Mouse (Mus musculus): ENCODE results near the gene Gm45234.
A peak's percentile ranks its signal among the peaks of the same experiment; 100 is the strongest.
"Not testable (repeated sequence)": the region's sequence is repeated elsewhere in the genome, so short reads cannot be mapped to it uniquely, and the experiment has no call there.

Gene Gm45234

DNA sequence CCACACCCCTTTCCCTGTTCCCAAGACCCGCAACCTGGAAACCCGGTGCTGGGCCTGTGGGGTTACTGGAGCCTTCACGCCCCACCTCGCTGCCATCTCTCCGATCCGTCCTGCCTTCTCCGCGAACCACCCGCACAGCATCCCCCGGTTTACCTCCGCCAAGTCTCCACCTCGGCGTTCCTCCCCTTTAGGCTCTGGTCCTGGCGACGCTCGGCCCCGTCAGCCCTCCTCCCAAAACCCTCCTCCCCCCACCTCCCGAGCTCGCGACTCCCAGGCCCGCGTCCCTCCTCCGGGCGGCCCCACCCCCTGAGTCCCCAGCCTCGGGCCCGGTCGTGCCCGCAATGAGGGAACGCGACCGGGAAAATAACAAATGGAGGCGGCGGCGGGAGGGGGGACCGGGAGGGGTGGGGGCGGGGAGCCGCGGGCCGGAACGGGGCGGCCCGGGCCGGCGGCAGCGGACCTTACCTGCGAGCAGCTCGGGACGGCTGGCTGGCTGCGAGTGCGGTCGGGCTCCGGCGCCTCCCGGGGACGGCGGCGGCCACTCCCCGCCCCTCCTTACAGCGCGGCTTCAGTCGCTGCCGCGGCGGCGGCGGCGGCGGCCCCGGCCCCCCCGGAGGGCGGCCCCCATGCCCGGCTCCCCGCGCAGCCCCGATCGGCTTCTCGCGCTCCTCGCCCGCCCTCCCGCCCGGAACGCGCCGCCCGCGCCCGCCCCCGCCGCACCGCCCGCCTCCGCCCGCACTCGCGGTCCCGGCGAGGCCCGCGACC, at the start of gene Gm45234, which contains the start of gene Atn1:
Gm45234 (minus strand) TSS at position 191 of the 765 bp plus-strand sequence.
Atn1 (minus strand) TSS at position 694 of the 765 bp plus-strand sequence.
- peak; percentile 75 for DNase-seq (ENCODE audit: low spot score)

GRCm38 (mm10) chr6:124804341-124804740, 48.5 kb upstream of the Gm45234 start:
- DNase-seq (ENCODE audit: low spot score) = no peak

GRCm38 (mm10) chr6:124803691-124804090, 47.9 kb upstream of the Gm45234 start:
- not testable (repeated sequence) for DNase-seq (ENCODE audit: low spot score)

DNA sequence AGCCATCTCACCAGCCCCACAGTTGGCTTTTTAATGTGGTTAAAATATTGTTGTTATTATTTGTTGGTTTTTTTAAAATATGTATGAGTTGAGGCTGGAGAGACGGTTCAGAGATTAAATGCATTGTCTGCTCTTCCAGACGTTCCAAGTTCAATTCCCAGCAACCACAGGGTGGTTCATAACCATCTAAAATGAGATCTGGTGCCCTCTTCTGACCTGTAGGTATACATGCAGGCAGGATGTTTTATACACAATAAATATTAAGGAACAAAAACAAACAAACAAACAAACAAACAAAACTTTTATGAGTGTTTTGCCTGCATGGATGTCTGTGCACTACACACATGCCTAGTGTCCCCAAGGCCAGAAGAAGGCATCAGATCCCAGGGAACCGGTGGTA, 47.2 kb upstream of the Gm45234 start:
- DNase-seq (ENCODE audit: low spot score) = no peak

- peak; percentile 40 for DNase-seq (ENCODE audit: low spot score)
Observed at GRCm38 (mm10) chr6:124802400-124802799, 46.6 kb upstream of the Gm45234 start.

- DNase-seq (ENCODE audit: low spot score) = no peak
Observed at GRCm38 (mm10) chr6:124796200-124796599, 40.4 kb upstream of the Gm45234 start.

DNA sequence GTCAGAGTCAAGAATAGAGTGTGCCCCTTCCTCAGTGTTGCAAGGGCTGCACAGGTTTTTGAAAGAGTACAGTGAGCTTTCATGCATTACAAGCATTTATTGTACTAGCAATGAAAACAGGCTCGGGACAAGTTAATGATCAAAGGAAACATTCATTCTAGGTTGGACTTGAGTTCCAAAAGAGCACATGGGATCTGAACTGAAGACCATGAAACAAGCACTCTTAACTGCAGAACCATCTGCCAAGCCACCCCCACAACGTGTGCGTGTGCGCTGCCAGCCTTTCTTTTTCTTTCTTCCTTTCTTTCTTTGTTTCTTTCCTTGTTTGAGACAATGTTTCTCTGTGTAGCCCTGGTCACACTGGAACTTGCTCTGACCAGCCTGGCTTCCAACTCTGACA, 40.0 kb upstream of the Gm45234 start:
- DNase-seq (ENCODE audit: low spot score) = no peak

DNA sequence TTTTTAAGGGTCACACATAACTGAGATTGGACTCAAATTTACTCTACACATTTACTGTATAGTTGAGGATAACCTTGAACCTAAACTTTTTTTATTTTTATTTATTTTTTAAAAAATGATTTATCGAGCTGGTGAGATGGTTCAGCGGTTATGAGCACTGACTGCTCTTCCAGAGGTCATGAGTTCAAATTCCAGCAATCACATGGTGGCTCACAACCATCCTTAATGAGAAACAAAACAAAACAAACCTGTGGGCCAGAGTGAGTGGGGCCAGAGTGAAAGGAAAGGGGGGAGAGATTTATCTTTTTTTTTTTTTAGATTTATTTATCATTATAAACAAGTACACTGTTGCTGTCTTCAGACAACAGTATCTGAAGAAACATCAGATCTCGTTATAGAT, 36.1 kb upstream of the Gm45234 start:
- DNase-seq (ENCODE audit: low spot score) = no peak

DNA sequence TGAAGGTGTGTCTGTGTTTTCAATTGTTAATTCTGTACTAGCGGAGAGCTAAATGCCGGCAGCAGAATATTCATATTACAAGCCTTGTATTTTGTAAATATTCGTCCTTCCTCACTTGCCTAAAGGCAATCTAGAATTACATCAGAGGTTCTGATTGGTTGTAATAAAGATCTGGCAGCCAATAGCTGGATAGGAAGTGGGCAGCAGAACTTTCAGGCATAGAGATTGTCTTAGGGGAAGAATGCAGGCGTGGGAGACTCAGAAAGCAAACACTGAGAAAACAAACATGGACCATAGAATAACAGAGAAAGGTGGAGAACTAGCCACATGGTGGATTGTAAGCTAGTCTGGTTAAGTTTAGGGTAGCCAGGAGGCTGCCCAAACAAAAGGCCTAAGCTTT, 34.3 kb upstream of the Gm45234 start:
- DNase-seq (ENCODE audit: low spot score) = no peak

DNA sequence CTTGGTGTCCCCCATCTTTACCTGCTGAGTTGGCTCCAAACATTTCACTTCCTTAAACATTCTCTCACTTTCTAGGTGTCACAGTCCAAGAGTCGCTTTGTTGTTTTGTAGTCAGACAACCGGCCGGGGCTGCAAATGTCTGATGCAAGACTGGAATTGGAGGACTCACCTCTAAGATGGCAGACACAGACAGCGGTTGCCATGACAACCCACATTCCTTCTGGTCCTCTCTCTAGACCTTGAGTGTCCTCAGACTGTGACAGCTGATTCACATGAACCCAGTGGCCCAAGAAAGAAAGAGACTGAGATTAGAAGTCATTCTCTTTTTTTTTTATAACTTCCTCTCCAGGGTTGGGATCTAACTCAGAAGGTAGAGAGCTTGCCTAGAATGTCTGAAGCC, 33.7 kb upstream of the Gm45234 start:
- no peak for DNase-seq (ENCODE audit: low spot score)

DNA sequence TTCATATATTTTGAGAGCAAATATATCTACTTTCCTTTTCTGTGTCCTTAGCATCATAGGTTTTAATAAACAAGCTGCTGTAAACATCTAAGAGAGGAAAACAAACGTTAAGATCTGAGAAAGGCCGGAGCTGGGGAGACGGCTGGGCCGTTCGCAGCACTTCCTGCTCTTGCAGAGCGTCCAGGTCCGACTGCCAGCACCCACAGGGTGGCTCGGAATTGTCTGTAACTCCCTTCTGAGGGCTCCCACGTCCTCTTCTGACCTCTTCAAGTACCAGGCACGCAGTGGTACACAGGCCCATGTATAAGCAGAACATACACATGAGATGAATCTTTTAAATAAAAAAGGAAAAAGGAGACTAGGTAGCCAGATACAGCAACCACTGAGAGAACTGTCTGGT, 31.9 kb upstream of the Gm45234 start:
- DNase-seq (ENCODE audit: low spot score) = no peak

- DNase-seq (ENCODE audit: low spot score) = no peak
Observed at GRCm38 (mm10) chr6:124786756-124787420, 31.1 kb upstream of the Gm45234 start.

- peak; percentile 68 for DNase-seq (ENCODE audit: low spot score)
Observed at GRCm38 (mm10) chr6:124782436-124782835, 26.6 kb upstream of the Gm45234 start.

DNA sequence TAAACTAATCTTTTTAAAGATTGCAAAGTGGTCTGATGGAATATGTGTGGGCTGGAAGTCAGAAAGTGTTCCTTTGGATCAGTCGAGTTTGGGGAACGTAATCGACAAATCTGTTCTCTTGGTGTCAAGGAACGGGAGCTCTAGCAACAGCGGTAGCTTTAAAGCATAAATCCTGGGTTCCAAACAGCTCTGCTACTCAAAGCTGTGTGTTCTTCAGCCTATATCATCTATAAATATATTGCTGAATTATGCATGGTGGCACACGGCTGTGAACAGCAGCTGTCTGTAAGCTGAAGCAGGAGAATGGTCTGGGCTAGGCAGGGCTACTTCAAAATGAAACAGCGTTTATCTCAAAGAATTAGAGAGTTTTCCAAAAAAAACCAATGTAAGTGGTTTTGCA, 25.1 kb upstream of the Gm45234 start:
- no peak for DNase-seq (ENCODE audit: low spot score)

DNA sequence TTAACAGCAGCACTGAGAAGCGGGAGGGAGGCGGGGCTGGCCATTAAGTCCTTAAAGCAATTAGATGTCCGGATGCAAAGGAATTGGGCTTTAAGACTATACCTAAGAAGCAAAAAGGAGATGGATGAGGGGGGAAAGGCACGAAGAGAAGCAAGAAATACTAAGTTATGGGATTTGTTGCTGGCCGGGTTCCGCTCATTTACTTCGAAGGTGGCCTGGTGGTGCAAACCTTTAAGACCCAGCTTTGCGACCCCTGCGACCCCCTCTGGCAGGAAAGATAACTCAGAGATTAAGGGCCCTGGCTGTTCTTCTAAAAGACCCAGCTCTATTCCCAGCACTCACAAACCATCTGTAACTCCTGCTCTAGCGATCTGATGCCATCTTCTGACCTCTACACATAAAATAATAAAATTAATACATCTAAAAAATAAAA, 24.2 kb upstream of the Gm45234 start:
- DNase-seq (ENCODE audit: low spot score) = peak; percentile 76

DNA sequence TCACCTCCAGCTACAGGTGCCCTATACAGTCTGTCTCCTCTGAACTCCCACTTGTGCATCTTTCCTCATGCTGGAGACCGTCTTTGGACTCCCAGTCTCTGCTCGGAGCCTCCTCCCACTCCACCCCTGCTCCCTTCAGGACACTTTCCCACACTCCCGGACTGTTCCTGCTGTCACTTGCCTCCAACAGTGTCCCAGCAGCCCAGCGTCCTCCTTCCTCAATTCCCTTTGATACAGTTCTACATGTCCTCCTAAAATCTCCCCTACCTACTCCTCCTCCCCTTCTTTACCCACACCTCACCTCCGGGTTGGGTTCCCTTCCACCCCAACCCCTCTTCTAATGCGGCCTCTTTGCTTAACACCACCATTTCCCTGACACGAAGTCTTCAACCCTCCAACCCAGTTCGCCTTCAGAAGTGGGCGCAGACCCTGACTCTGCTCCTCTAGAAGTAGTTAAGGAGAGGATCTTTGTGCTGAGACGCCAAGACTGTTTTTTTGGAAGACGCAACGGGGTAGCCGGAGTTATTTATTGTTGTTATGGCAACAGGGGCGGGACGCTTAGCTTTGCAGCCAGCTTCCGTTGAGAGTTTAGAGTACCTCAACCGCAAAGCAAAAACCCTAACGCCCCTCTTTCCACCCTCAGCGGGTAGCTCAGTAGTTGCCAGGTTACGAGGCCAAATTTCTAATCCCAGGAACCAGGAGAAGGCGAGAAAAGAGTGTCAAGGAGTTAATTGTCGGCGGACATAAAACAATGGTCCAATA, 23.6 kb upstream of the Gm45234 start, which contains the start of gene Lrrc23:
Lrrc23 (minus strand) TSS at position 506 of the 762 bp plus-strand sequence.
- DNase-seq (ENCODE audit: low spot score) = peak; percentile 76

DNA sequence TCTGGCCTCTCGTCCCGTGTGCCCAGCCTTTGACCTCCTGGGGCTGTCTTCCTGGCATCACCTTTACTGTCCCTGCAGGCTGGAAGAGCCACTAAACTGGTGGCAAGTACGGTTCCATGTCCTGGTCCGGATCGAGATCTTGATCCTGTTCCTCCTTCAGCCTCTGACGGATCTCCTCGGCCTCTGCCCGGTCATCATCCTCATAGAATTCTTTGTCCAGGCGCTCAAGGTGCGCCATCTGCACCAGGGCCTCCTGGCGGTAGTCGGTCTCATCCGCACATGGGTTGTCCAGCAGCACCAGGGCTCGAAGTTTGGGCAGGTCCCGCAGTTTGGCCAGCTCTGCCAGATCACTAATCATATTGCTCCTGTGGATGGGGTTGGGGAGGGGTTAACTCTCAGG, 14.7 kb upstream of the Gm45234 start:
- no peak for DNase-seq (ENCODE audit: low spot score)

- no peak for DNase-seq (ENCODE audit: low spot score)
Observed at GRCm38 (mm10) chr6:124770013-124770412, 14.2 kb upstream of the Gm45234 start.

- DNase-seq (ENCODE audit: low spot score) = peak; percentile 55
Observed at GRCm38 (mm10) chr6:124769101-124769765, 13.4 kb upstream of the Gm45234 start, which contains the start of gene Eno2. Eno2 (minus strand) TSS chr6:124769673.

GRCm38 (mm10) chr6:124768704-124769044, 12.9 kb upstream of the Gm45234 start:
- DNase-seq (ENCODE audit: low spot score) = no peak

DNA sequence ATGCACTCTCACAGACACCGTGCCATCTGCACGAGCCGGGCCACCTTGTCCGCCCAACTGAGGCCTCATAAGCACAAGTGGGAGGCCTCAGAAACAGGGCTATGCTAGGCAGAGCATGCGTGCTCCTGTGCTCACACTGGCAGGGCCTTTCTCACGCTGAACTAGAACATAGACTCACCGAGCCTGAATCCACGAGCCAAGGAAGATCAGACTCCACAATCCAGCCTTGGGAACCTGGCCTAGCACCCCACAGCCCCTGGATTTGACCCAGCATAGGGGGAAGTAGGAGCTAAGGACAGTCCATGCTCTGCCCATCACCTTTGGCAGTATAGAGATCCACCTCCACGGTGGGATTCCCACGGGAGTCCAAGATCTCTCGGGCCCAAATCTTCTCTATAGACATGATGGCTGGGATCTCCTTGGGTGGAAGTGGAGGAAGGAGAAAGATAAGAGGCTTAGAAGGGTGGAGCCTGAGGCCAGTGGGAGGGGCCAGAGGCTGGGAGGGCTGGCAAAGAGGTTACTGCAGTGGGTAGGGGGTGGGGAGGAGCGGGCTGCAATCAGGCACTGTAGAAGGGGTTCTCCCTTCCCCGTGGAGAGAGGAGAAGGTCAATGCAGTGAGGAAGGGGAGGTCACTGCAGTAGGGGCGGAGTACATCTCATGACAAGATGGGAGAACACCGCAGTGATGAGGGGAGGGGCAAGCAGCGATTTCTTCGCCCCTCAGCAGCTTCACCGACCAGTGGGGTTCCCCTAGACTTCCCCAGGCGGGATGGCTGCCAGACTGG, 12.3 kb upstream of the Gm45234 start:
- DNase-seq (ENCODE audit: low spot score) = no peak
